In the genomic region with DNA sequence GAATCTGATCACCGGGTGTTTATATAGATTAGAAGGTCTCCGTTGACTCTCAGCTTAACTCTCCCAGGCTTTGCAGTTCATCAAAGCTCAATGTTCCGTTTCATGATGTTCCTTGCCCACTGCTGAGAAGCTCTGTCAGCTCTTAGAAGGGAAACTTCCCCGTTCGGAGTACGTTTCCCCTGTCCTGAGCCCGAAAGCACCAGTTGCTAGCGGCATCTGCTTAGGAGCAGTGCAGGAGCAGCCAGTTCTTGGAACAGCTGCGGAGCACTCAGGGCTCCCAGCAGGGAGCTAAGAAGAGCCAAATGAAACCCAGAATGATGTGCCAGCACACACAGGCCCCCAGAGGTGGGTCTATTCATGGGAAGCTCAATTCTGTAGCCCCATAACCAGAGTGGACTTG, we compare ENCODE assay signal across 11 mouse cellular contexts. TPM values are rescaled to one million over a fixed set of nuclear protein-coding genes. Genes with fewer than 3 reads are reported as not detected.
DNase-seq lines count a peak whose midpoint lies in the region; ATAC-seq lines count a peak whose summit lies in the region.
"Had no signal": no experiment of that assay in that cellular context is flagged by ENCODE, and none has a peak within 500 bp of the region (broad histone marks: within the 10 kb centered on the region; RNA-seq: fewer than 3 reads in every experiment).

No protein-coding gene starts in this region.

- 0 out of 2 replicates have a peak overlapping the region, but pooled peaks have one; percentile 35 for H3K27ac ChIP-seq in limb, embryonic 12.5 days
- no peak overlapping the region for H3K27ac ChIP-seq in limb, embryonic 10.5 days
- peak overlapping the region; percentile 58; the same call in 1 of the 2 replicates for H3K27ac ChIP-seq in stomach, embryonic 14.5 days (ENCODE audit: low read length)
- H3K27ac ChIP-seq: forebrain, embryonic 10.5 days; hindbrain, embryonic 15.5 days had no signal

- no peaks in the 10 kb centered on the region for H3K9me3 ChIP-seq in limb, embryonic 12.5 days
- H3K9me3 ChIP-seq in limb, embryonic 10.5 days (replicated peaks), result no peaks in the 10 kb centered on the region
- H3K9me3 ChIP-seq in stomach, embryonic 14.5 days (ENCODE audit: control insufficient read depth, low read depth, low read length), result no peaks in the 10 kb centered on the region
- H3K9me3 ChIP-seq: forebrain, embryonic 10.5 days; hindbrain, embryonic 15.5 days had no signal

- H3K9ac ChIP-seq in limb, embryonic 12.5 days (replicated peaks), result no peak overlapping the region
- no peak overlapping the region for H3K9ac ChIP-seq in stomach, embryonic 14.5 days (replicated peaks; ENCODE audit: low read depth, low read length)
- H3K9ac ChIP-seq: hindbrain, embryonic 15.5 days had no signal

- DNase-seq in gastrocnemius, adult 18-20 months (ENCODE audit: low spot score), result peak; percentile 46
- DNase-seq in gastrocnemius, adult 8-10 months (ENCODE audit: low spot score in 2 of 2), result no peak
- no peak for DNase-seq in limb, embryonic 10.5 days (ENCODE audit: low spot score)
- DNase-seq in gastrocnemius, postnatal 25 days, result peak; percentile 55
- no peak for DNase-seq in ovary, postnatal 10 days (ENCODE audit: low spot score)
- no peak for DNase-seq in spleen, postnatal 14 days (ENCODE audit: low spot score in 2 of 2)
- DNase-seq: kidney, postnatal 25 days had no signal

- H3K4me1 ChIP-seq in limb, embryonic 12.5 days (replicated peaks), result peaks cover 4% of the 10 kb centered on the region; the same call in 1 of the 2 replicates
- H3K4me1 ChIP-seq in limb, embryonic 10.5 days, result peaks cover 3% of the 10 kb centered on the region; the same call in 1 of the 2 replicates
- 0 out of 2 replicates have a peak, but pooled peaks cover 2% of the 10 kb centered on the region for H3K4me1 ChIP-seq in stomach, embryonic 14.5 days (ENCODE audit: control insufficient read depth, insufficient read depth, low read length)
- H3K4me1 ChIP-seq: forebrain, embryonic 10.5 days; hindbrain, embryonic 15.5 days had no signal

- no peaks in the 10 kb centered on the region for H3K36me3 ChIP-seq in limb, embryonic 12.5 days
- H3K36me3 ChIP-seq in limb, embryonic 10.5 days, result no peaks in the 10 kb centered on the region
- H3K36me3 ChIP-seq in stomach, embryonic 14.5 days (ENCODE audit: control insufficient read depth, insufficient read depth, low read length), result no peaks in the 10 kb centered on the region
- H3K36me3 ChIP-seq: forebrain, embryonic 10.5 days; hindbrain, embryonic 15.5 days had no signal

- no peaks in the 10 kb centered on the region for H3K27me3 ChIP-seq in limb, embryonic 12.5 days
- no peaks in the 10 kb centered on the region for H3K27me3 ChIP-seq in limb, embryonic 10.5 days (ENCODE audit: low read depth, poor library complexity, severe bottlenecking)
- no peaks in the 10 kb centered on the region for H3K27me3 ChIP-seq in stomach, embryonic 14.5 days (ENCODE audit: control insufficient read depth, insufficient read depth, low read length)
- H3K27me3 ChIP-seq: hindbrain, embryonic 15.5 days had no signal

- WGBS in limb, embryonic 12.5 days, result 64% methylated on average over 9 of the region's 9 CpGs
- whole genome bisulfite sequencing in limb, embryonic 10.5 days, result 67% methylated on average over 9 of the region's 9 CpGs
- WGBS in stomach, embryonic 14.5 days, result 55% methylated on average over 9 of the region's 9 CpGs

- H3K4me2 ChIP-seq in limb, embryonic 12.5 days, result no peak overlapping the region
- no peak overlapping the region for H3K4me2 ChIP-seq in stomach, embryonic 14.5 days (replicated peaks; ENCODE audit: low read depth, low read length)
- H3K4me2 ChIP-seq: hindbrain, embryonic 15.5 days had no signal

- ATAC-seq in limb, embryonic 12.5 days (ENCODE audit: insufficient number of reproducible peaks, insufficient read depth, low FRiP score, low TSS enrichment, low read depth), result no peak
- no peak for ATAC-seq in stomach, embryonic 14.5 days (ENCODE audit: insufficient number of reproducible peaks, insufficient read depth, low FRiP score, low read depth)

- H3K4me3 ChIP-seq in limb, embryonic 12.5 days (replicated peaks), result no peak overlapping the region
- no peak overlapping the region for H3K4me3 ChIP-seq in limb, embryonic 10.5 days
- no peak overlapping the region for H3K4me3 ChIP-seq in stomach, embryonic 14.5 days (ENCODE audit: low read depth, low read length)
- H3K4me3 ChIP-seq: forebrain, embryonic 10.5 days; hindbrain, embryonic 15.5 days had no signal

RNA-seq across cellular contexts. Expression of a gene that starts 15.0 kb away (rescaled TPM):
- 10 to 100 TPM; 17.1 to 18.0 TPM for total RNA-seq in gastrocnemius, adult 18-20 months (2021)
- 10 to 100 TPM; 15.0 to 25.0 (median 19.4) TPM for total RNA-seq in gastrocnemius, adult 8-10 months (2022)
- 51.3 and 52.3 TPM in 2 replicates for polyA plus RNA-seq in limb, embryonic 12.5 days (2016; fragmentation: Nextera tagmentation; extraction: Ambion mirVana)
- polyA plus RNA-seq in limb, embryonic 10.5 days (2016; fragmentation: Nextera tagmentation; extraction: Ambion mirVana), result 36.1 and 45.1 TPM in 2 replicates
- total RNA-seq in gastrocnemius, postnatal 25 days (2021), result 10 to 100 TPM; 18.5 to 21.8 TPM
- polyA plus RNA-seq in stomach, embryonic 14.5 days (2014; fragmentation: Nextera tagmentation; extraction: Ambion mirVana), result 42.4 and 45.4 TPM in 2 replicates

Comparison
In these comparisons a context has a peak if more than half of its experiments do, and no peak if none do; other contexts are left out.
1. DNase-seq: peak in gastrocnemius, adult 18-20 months (single experiment) and gastrocnemius, postnatal 25 days (single experiment); none in gastrocnemius, adult 8-10 months (0 of 2), limb, embryonic 10.5 days (single experiment), ovary, postnatal 10 days (single experiment) and spleen, postnatal 14 days (0 of 2).